Mouse (Mus musculus) monocyte, adult 59 days (primary cell): ENCODE data around the gene Lipe. TPM values are rescaled to one million over a fixed set of nuclear protein-coding genes. Genes with fewer than 3 reads are reported as not detected.

ENCODE experiments used
- total RNA-seq, 2 experiments: library from RNA; stranded (reverse); gene quantifications; one replicate each; pipeline ENCODE4 v1.2.4; 2023

Gene Lipe
- 10 to 100 TPM; 65.5 to 68.3 TPM for total RNA-seq

GRCm38 (mm10) chr7:25398610-25399009, at the start of gene Lipe:
Gene Lipe, minus strand, starts transcription at chr7:25398710.

GRCm38 (mm10) chr7:25412833-25413441, 14.4 kb upstream of the Lipe start, which contains the start of gene Cxcl17:
Gene Cxcl17, minus strand, starts transcription at chr7:25412886.

GRCm38 (mm10) chr7:25369058-25369749, 29.3 kb downstream of the Lipe start, which contains the start of gene Cnfn:
Gene Cnfn, minus strand, starts transcription at chr7:25369724.

Other genes starting within 250 kb of the Lipe start
- gene Pou2f2, start 219.0 kb downstream of the Lipe start, total RNA-seq: 100 to 1,000 TPM; 193 to 239 TPM
- gene Dedd2, start 178.1 kb downstream of the Lipe start, total RNA-seq: 10 to 100 TPM; 57.9 to 71.2 TPM
- gene Zfp526, start 177.3 kb downstream of the Lipe start, total RNA-seq: 1 to 10 TPM; 7.0 to 8.1 TPM
- gene Gsk3a, start 160.9 kb downstream of the Lipe start, total RNA-seq: 10 to 100 TPM; 73.5 to 80.3 TPM
- 10 to 100 TPM; 21.8 to 32.8 TPM for gene Erf, start 147.9 kb downstream of the Lipe start, total RNA-seq
- gene Cic, start 131.0 kb downstream of the Lipe start, total RNA-seq: 100 to 1,000 TPM; 341 to 358 TPM
- gene Pafah1b3, start 100.7 kb downstream of the Lipe start, total RNA-seq: 1 to 10 TPM; 9.2 to 9.5 TPM
- gene Prr19, start 97.3 kb downstream of the Lipe start, total RNA-seq: not detected
- not detected for gene Tmem145, start 92.6 kb downstream of the Lipe start, total RNA-seq
- gene Megf8, start 81.5 kb downstream of the Lipe start, total RNA-seq: 1 to 10 TPM; 7.8 to 9.5 TPM
- not detected for gene Cnfn, start 29.0 kb downstream of the Lipe start, total RNA-seq
- gene Cxcl17, start 14.2 kb upstream of the Lipe start, total RNA-seq: not detected
- gene Ceacam1, start 78.9 kb upstream of the Lipe start, total RNA-seq: 100 to 1,000 TPM; 337 to 343 TPM
- gene Ceacam2, start 141.1 kb upstream of the Lipe start, total RNA-seq: 10 to 100 TPM; 26.7 to 44.0 TPM
- gene Erich4, start 217.2 kb upstream of the Lipe start, total RNA-seq: not detected
- gene Dmac2, start 220.7 kb upstream of the Lipe start, total RNA-seq: 10 to 100 TPM; 40.2 to 41.1 TPM
- 10 to 100 TPM; 26.8 to 28.9 TPM for gene B3gnt8, start 227.9 kb upstream of the Lipe start, total RNA-seq